Mouse (Mus musculus): ENCODE results near the gene Cnn1. TPM values are rescaled to one million over a fixed set of nuclear protein-coding genes. Genes with fewer than 3 reads are reported as not detected.

The Cnn1 gene
- total and polyA plus RNA-seq, 3 experiments = 0.06 to 0.19 TPM; not detected in 1

GRCm38 (mm10) chr9:22131226-22131981, 32.4 kb downstream of the Cnn1 start:
- H3K9ac ChIP-seq (ENCODE audit: control insufficient read depth, low read depth, low read length, poor library complexity, severe bottlenecking) = no peak overlapping the region
- no peaks in the 10 kb centered on the region for H3K79me2 ChIP-seq (ENCODE audit: control insufficient read depth, insufficient read depth, low read length, poor library complexity)
- no peaks in the 10 kb centered on the region for H3K27me3 ChIP-seq (ENCODE audit: control insufficient read depth in 1 of 2, insufficient read depth in 2 of 2, low read length in 2 of 2)
- peaks cover 0 to 21% of the 10 kb centered on the region in 2 experiments; a peak in 2 of 4 replicates for H3K36me3 ChIP-seq (ENCODE audit: control insufficient read depth in 1 of 2, insufficient read depth in 2 of 2, low read length in 2 of 2)
- no peak overlapping the region for H3K27ac ChIP-seq (ENCODE audit: control insufficient read depth, low read depth, low read length)
- no peaks in the 10 kb centered on the region for H3K9me3 ChIP-seq (replicated peaks; ENCODE audit: insufficient read depth, low read length)
- peaks cover 16 to 27% of the 10 kb centered on the region in 2 experiments for H3K4me1 ChIP-seq (ENCODE audit: control insufficient read depth in 1 of 2, insufficient read depth in 2 of 2, low read length in 2 of 2)
- TF ChIP-seq TCF12 (IDR thresholded peaks at IDR 0.05; ENCODE audit: low read depth, low read length) (no peak), EP300 (IDR thresholded peaks at IDR 0.05; ENCODE audit: low read depth in 1 of 2, low read length in 2 of 2) (no peak), HCFC1 (IDR thresholded peaks at IDR 0.05; ENCODE audit: low read depth, low read length) (no peak), NRF1 (IDR thresholded peaks at IDR 0.05; ENCODE audit: insufficient read depth, low read depth, low read length, poor library complexity, severe bottlenecking) (no peak), MAFK (IDR thresholded peaks at IDR 0.05; ENCODE audit: borderline replicate concordance, low read depth, low read length) (no peak), UBTF (IDR thresholded peaks at IDR 0.05; ENCODE audit: borderline replicate concordance, insufficient read depth, low read depth, low read length) (no peak), SMC3 (IDR thresholded peaks at IDR 0.05; ENCODE audit: low read depth, low read length) (no peak), MYC (IDR thresholded peaks at IDR 0.05; ENCODE audit: low read depth, low read length) (no peak), USF1 (IDR thresholded peaks at IDR 0.05; ENCODE audit: low read depth, low read length) (no peak), ETS1 (IDR thresholded peaks at IDR 0.05; ENCODE audit: low read depth, low read length) (no peak)
- no peak overlapping the region for H3K4me3 ChIP-seq (ENCODE audit: control insufficient read depth in 1 of 2, insufficient read depth in 1 of 2, low read depth in 2 of 2, low read length in 2 of 2)
- no peak for DNase-seq (ENCODE audit: low read depth, low spot score)

- H3K4me1 ChIP-seq (ENCODE audit: control insufficient read depth in 1 of 2, insufficient read depth in 2 of 2, low read length in 2 of 2) = peaks cover 18 to 35% of the 10 kb centered on the region in 2 experiments
- H3K27me3 ChIP-seq (ENCODE audit: control insufficient read depth in 1 of 2, insufficient read depth in 2 of 2, low read length in 2 of 2) = no peaks in the 10 kb centered on the region
- H3K79me2 ChIP-seq (ENCODE audit: control insufficient read depth, insufficient read depth, low read length, poor library complexity) = no peaks in the 10 kb centered on the region
- no peak for DNase-seq (ENCODE audit: low read depth, low spot score)
- no peak overlapping the region for H3K4me3 ChIP-seq (ENCODE audit: control insufficient read depth in 1 of 2, insufficient read depth in 1 of 2, low read depth in 2 of 2, low read length in 2 of 2)
- TF ChIP-seq CHD2 (IDR thresholded peaks at IDR 0.05; ENCODE audit: low read length) = no peak
- no peak for TF ChIP-seq TBP (IDR thresholded peaks at IDR 0.05; ENCODE audit: low read depth, low read length)
- no peak for TF ChIP-seq GABPA (IDR thresholded peaks at IDR 0.05; ENCODE audit: low read depth, low read length)
- no peak for TF ChIP-seq MAFK (IDR thresholded peaks at IDR 0.05; ENCODE audit: borderline replicate concordance, low read depth, low read length)
- no peak for TF ChIP-seq POLR2AphosphoS5 (IDR thresholded peaks at IDR 0.05; ENCODE audit: borderline replicate concordance, low read depth, low read length)
- TF ChIP-seq NELFE (IDR thresholded peaks at IDR 0.05; ENCODE audit: low read depth, low read length) = no peak
- TF ChIP-seq EP300 (IDR thresholded peaks at IDR 0.05; ENCODE audit: low read depth in 1 of 2, low read length in 2 of 2) = no peak
- TF ChIP-seq RAD21 (IDR thresholded peaks at IDR 0.05; ENCODE audit: low read depth, low read length) = no peak
- no peak for TF ChIP-seq ELF1 (IDR thresholded peaks at IDR 0.05; ENCODE audit: low read depth, low read length)
- no peak for TF ChIP-seq UBTF (IDR thresholded peaks at IDR 0.05; ENCODE audit: borderline replicate concordance, insufficient read depth, low read depth, low read length)
- no peak for TF ChIP-seq TCF12 (IDR thresholded peaks at IDR 0.05; ENCODE audit: low read depth, low read length)
- no peak for TF ChIP-seq SIN3A (IDR thresholded peaks at IDR 0.05; ENCODE audit: low read length)
- no peak for TF ChIP-seq MYB (IDR thresholded peaks at IDR 0.05; ENCODE audit: low read depth, low read length)
- no peak for TF ChIP-seq TAL1 (IDR thresholded peaks at IDR 0.05; ENCODE audit: low read length)
- no peak for TF ChIP-seq ZC3H11A (IDR thresholded peaks at IDR 0.05; ENCODE audit: low read depth, low read length)
- no peak overlapping the region for H3K9ac ChIP-seq (ENCODE audit: control insufficient read depth, low read depth, low read length, poor library complexity, severe bottlenecking)
- peaks cover 0 to 28% of the 10 kb centered on the region in 2 experiments; a peak in 2 of 4 replicates for H3K36me3 ChIP-seq (ENCODE audit: control insufficient read depth in 1 of 2, insufficient read depth in 2 of 2, low read length in 2 of 2)
- H3K9me3 ChIP-seq (replicated peaks; ENCODE audit: insufficient read depth, low read length) = no peaks in the 10 kb centered on the region
- no peak overlapping the region for H3K27ac ChIP-seq (ENCODE audit: control insufficient read depth, low read depth, low read length)
Measured at GRCm38 (mm10) chr9:22132220-22132619, 33.2 kb downstream of the Cnn1 start.
